Mouse (Mus musculus) megakaryocyte-erythroid progenitor cell, adult 5-6 weeks (primary cell): ENCODE results near the gene Atp6v0a4. TPM values are rescaled to one million over a fixed set of nuclear protein-coding genes. Genes with fewer than 3 reads are reported as not detected.

ENCODE experiments used
- ATAC-seq: replicated peaks from 2 replicates; pipeline ENCODE4 v1.8.0; 2016; ENCODE audit warnings: mild to moderate bottlenecking, inconsistent platforms; ENCODE audit not compliant: severe bottlenecking, poor library complexity, low FRiP score, low TSS enrichment
- total RNA-seq, 2 experiments: library from RNA; stranded (forward) in 1 of 2; stranded (reverse) in 1 of 2; fragments of 200-1000, 215-1000 nt in 1 of 2; fragments of >200 nt in 1 of 2; fragmentation: Nextera tagmentation in 1 of 2; gene quantifications; 2 replicates each; pipeline ENCODE4 v1.2.3; 2014 to 2017

The Atp6v0a4 gene
- total RNA-seq, 2 experiments from 2014 or later, result 0.46 to 2.5 TPM

GRCm38 (mm10) chr6:38129883-38130282 is 5.5 kb upstream of the Atp6v0a4 start:
- no peak for ATAC-seq

GRCm38 (mm10) chr6:38128115-38128514 is 3.7 kb upstream of the Atp6v0a4 start:
- no peak for ATAC-seq

- no peak for ATAC-seq
These were observed 1.1 kb upstream of the Atp6v0a4 start for GRCm38 (mm10) chr6:38125462-38125861.

- no peak for ATAC-seq
These were observed 496 bp upstream of the Atp6v0a4 start for GRCm38 (mm10) chr6:38124882-38125281.

- no peak for ATAC-seq
These were observed 747 bp downstream of the Atp6v0a4 start for GRCm38 (mm10) chr6:38123471-38124206.

GRCm38 (mm10) chr6:38122791-38123190 is 1.6 kb downstream of the Atp6v0a4 start:
- ATAC-seq, result no peak

- no peak for ATAC-seq
These were observed 2.5 kb downstream of the Atp6v0a4 start for GRCm38 (mm10) chr6:38121843-38122242.

- no peak for ATAC-seq
These were observed 3.6 kb downstream of the Atp6v0a4 start for GRCm38 (mm10) chr6:38120681-38121371.

GRCm38 (mm10) chr6:38118341-38118740 is 6.0 kb downstream of the Atp6v0a4 start:
- no peak for ATAC-seq

- no peak for ATAC-seq
These were observed 8.1 kb downstream of the Atp6v0a4 start for GRCm38 (mm10) chr6:38116107-38116770.

- no peak for ATAC-seq
These were observed 13.5 kb downstream of the Atp6v0a4 start for GRCm38 (mm10) chr6:38110859-38111258.

GRCm38 (mm10) chr6:38109871-38110270 is 14.5 kb downstream of the Atp6v0a4 start:
- ATAC-seq, result no peak

- no peak for ATAC-seq
These were observed 15.1 kb downstream of the Atp6v0a4 start, which contains the start of gene Tmem213 for GRCm38 (mm10) chr6:38109160-38109795. TSS of gene Tmem213 (plus strand) at chr6:38109255.

GRCm38 (mm10) chr6:38108449-38108848 is 15.9 kb downstream of the Atp6v0a4 start:
- ATAC-seq, result no peak

GRCm38 (mm10) chr6:38105924-38106323 is 18.5 kb downstream of the Atp6v0a4 start:
- no peak for ATAC-seq

GRCm38 (mm10) chr6:38103775-38104174 is 20.6 kb downstream of the Atp6v0a4 start:
- ATAC-seq, result peak; percentile 88

GRCm38 (mm10) chr6:38102216-38102795 is 22.1 kb downstream of the Atp6v0a4 start:
- ATAC-seq, result no peak

- ATAC-seq, result no peak
These were observed 27.4 kb downstream of the Atp6v0a4 start for GRCm38 (mm10) chr6:38096961-38097370.

GRCm38 (mm10) chr6:38094701-38095100 is 29.7 kb downstream of the Atp6v0a4 start:
- no peak for ATAC-seq

- ATAC-seq, result no peak
These were observed 31.8 kb downstream of the Atp6v0a4 start for GRCm38 (mm10) chr6:38092539-38092938.
